Mouse (Mus musculus) thymus, adult 2 months (tissue): ENCODE measurements around the gene Golga7b. TPM values are rescaled to one million over a fixed set of nuclear protein-coding genes. Genes with fewer than 3 reads are reported as not detected.

Experiments
- DNase-seq: peaks from one replicate; pipeline ENCODE4 v3.0.0; 2021
- H3K27ac ChIP-seq: fragments of 200-500 bp; 2 replicates; pipeline ENCODE4 v1.5.1; 2012; ENCODE audit warnings: low read length, control low read depth; ENCODE audit not compliant: control insufficient read depth, insufficient read depth
- H3K27me3 ChIP-seq: fragments of 200-500 bp; 2 replicates; pipeline ENCODE4 v1.6.1; 2012; ENCODE audit warnings: mild to moderate bottlenecking, low read length, moderate library complexity, mixed read lengths; ENCODE audit not compliant: control insufficient read depth, insufficient read depth
- H3K36me3 ChIP-seq: fragments of 200-500 bp; 2 replicates; pipeline ENCODE4 v1.6.1; 2012; ENCODE audit warnings: mild to moderate bottlenecking, low read length, moderate library complexity; ENCODE audit not compliant: control insufficient read depth, insufficient read depth
- H3K4me1 ChIP-seq: fragments of 200-500 bp; replicated peaks from 2 replicates; pipeline ENCODE4 v1.6.1; 2012; ENCODE audit warnings: low read length; ENCODE audit not compliant: control insufficient read depth, insufficient read depth
- H3K4me3 ChIP-seq: fragments of 200-500 bp; 2 replicates; pipeline ENCODE4 v1.5.1; 2012; ENCODE audit warnings: mild to moderate bottlenecking, low read length, control low read depth, moderate library complexity; ENCODE audit not compliant: control insufficient read depth, insufficient read depth
- CTCF ChIP-seq: fragments of 200-500 bp; IDR thresholded peaks from 2 replicates; pipeline ENCODE4 v1.5.1; 2012; ENCODE audit warnings: mild to moderate bottlenecking, control low read depth, low read length, moderate library complexity, borderline replicate concordance; ENCODE audit not compliant: control insufficient read depth, poor library complexity, insufficient read depth; ENCODE audit errors: extremely low read depth
- POLR2A ChIP-seq: fragments of 200-500 bp; IDR thresholded peaks from 2 replicates; pipeline ENCODE4 v1.6.1; 2012; ENCODE audit warnings: mild to moderate bottlenecking, low read length, control low read depth, moderate library complexity; ENCODE audit not compliant: control insufficient read depth, poor library complexity, insufficient read depth; ENCODE audit errors: extremely low read depth
- WGBS: fragments of 180-500 bp; shearing (Covaris S2); methylation state at CpG from one replicate; pipeline ENCODE4 v1.1.7; 2018; 5-methylcytosine and 5-hydroxymethylcytosine counted together
- polyA plus RNA-seq: library from polyadenylated mRNA; depleted of rRNA; stranded (reverse); fragments of >200 nt; gene quantifications from 2 replicates; pipeline ENCODE4 v1.2.3, GENCODE M21; 2012

The Golga7b gene
- polyA plus RNA-seq, 1 experiment, result 0.84 TPM

- no peak for DNase-seq
- TF ChIP-seq CTCF (no peak), POLR2A (no peak)
Measured at GRCm38 (mm10) chr19:42308931-42309330, 61.6 kb downstream of the Golga7b start.

GRCm38 (mm10) chr19:42311332-42311731 is 64.0 kb downstream of the Golga7b start:
- TF ChIP-seq POLR2A (no peak), CTCF (no peak)
- H3K27ac ChIP-seq, result no peak overlapping the region
- WGBS, result 32% methylated on average over 2 of the region's 2 CpGs
- no peak for DNase-seq
- no peak overlapping the region for H3K4me3 ChIP-seq
- peaks cover 10% of the 10 kb centered on the region for H3K4me1 ChIP-seq
- no peaks in the 10 kb centered on the region for H3K27me3 ChIP-seq
- no peaks in the 10 kb centered on the region for H3K36me3 ChIP-seq

More at GRCm38 (mm10) chr19:42308931-42309330, 61.6 kb downstream of the Golga7b start:
- no peaks in the 10 kb centered on the region for H3K36me3 ChIP-seq
- H3K4me1 ChIP-seq, result peaks cover 14% of the 10 kb centered on the region
- WGBS, result 22% methylated on average over 12 of the region's 12 CpGs
- no peak overlapping the region for H3K4me3 ChIP-seq
- H3K27me3 ChIP-seq, result no peaks in the 10 kb centered on the region
- H3K27ac ChIP-seq, result no peak overlapping the region

GRCm38 (mm10) chr19:42312191-42312590 is 64.8 kb downstream of the Golga7b start:
- H3K4me3 ChIP-seq, result no peak overlapping the region
- H3K27me3 ChIP-seq, result no peaks in the 10 kb centered on the region
- peaks cover 1% of the 10 kb centered on the region for H3K4me1 ChIP-seq
- WGBS, result 91% methylated on average over 3 of the region's 3 CpGs
- H3K27ac ChIP-seq, result no peak overlapping the region
- H3K36me3 ChIP-seq, result no peaks in the 10 kb centered on the region
- TF ChIP-seq CTCF, result no peak
- DNase-seq, result no peak

- TF ChIP-seq POLR2A (no peak), CTCF (no peak)
- 88% methylated on average over 6 of the region's 6 CpGs for WGBS
- Histone ChIP-seq H3K27me3 (no peaks in the 10 kb centered on the region), H3K4me3 (no peak overlapping the region), H3K4me1 (no peaks in the 10 kb centered on the region), H3K36me3 (no peaks in the 10 kb centered on the region), H3K27ac (no peak overlapping the region)
- DNase-seq, result no peak
Measured at GRCm38 (mm10) chr19:42315070-42315679, 67.8 kb downstream of the Golga7b start.

GRCm38 (mm10) chr19:42315914-42316313 is 68.5 kb downstream of the Golga7b start:
- Histone ChIP-seq H3K4me3 (no peak overlapping the region), H3K27ac (no peak overlapping the region), H3K27me3 (no peaks in the 10 kb centered on the region), H3K36me3 (no peaks in the 10 kb centered on the region), H3K4me1 (no peaks in the 10 kb centered on the region)
- peak; percentile 56 for DNase-seq
- TF ChIP-seq POLR2A (0 out of 2 replicates have a peak, but pooled peaks have one; percentile 4), CTCF (peak; percentile 65; the same call in 1 of the 2 replicates)
- WGBS, result 11% methylated on average over 1 of the region's 1 CpGs

GRCm38 (mm10) chr19:42316525-42316924 is 69.2 kb downstream of the Golga7b start:
- H3K27me3 ChIP-seq, result no peaks in the 10 kb centered on the region
- 92% methylated on average over 2 of the region's 2 CpGs for WGBS
- H3K4me3 ChIP-seq, result no peak overlapping the region
- H3K27ac ChIP-seq, result no peak overlapping the region
- TF ChIP-seq CTCF (no peak), POLR2A (0 out of 2 replicates have a peak, but pooled peaks have one; percentile 9)
- H3K4me1 ChIP-seq, result no peaks in the 10 kb centered on the region
- no peak for DNase-seq
- no peaks in the 10 kb centered on the region for H3K36me3 ChIP-seq

- Histone ChIP-seq H3K27me3 (no peaks in the 10 kb centered on the region), H3K4me1 (no peaks in the 10 kb centered on the region), H3K36me3 (no peaks in the 10 kb centered on the region), H3K4me3 (no peak overlapping the region), H3K27ac (no peak overlapping the region)
- DNase-seq, result no peak
- TF ChIP-seq CTCF (no peak), POLR2A (no peak)
- 82% methylated on average over 8 of the region's 8 CpGs for WGBS
Measured at GRCm38 (mm10) chr19:42316998-42317397, 69.6 kb downstream of the Golga7b start.
